Mouse (Mus musculus) cerebellum, adult 9-11 months (tissue): Measurements from ENCODE around the gene Parva.

Experiments used
- DNase-seq: peaks from one replicate; pipeline ENCODE4 v3.0.0; 2022

Gene Parva

DNA sequence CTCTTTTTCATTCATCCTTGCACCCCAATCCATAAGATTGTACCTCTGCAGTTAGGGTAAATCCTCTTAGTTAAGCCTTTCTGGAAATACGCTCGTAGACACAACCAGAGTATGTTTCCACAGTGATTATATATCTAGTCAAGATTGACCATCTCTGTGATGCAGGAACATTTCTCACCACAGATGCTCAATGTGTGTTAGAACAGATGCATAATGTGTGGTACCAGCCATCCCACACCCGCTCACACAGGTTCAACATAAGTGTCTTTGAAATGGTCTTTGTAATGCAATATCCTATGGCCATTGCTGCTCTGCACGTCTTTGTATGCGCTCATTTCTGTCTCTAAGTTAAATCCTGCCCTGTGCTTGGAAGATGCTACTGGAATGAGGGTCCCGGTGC lies 98.2 kb downstream of the Parva start:
- no peak for DNase-seq

DNA sequence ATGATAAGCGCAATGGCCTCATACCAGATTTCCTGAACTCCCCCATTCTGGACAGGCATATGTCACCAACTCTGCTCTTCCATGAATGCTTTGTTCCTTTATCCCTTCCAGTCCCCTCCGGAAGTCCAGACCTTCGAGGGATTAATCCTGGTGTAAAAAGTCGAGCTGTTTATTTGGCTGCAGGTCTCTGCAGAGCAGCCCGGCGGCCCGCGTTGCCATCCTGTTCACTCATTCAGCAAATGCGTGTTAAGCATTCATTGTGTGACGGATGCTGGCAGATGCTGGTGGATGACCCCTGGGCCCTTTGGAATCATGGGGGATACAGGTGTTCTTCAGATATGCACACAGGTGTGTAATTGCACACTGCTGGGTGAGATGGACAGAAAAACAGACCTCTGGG lies 98.9 kb downstream of the Parva start:
- peak; percentile 14 for DNase-seq

DNA sequence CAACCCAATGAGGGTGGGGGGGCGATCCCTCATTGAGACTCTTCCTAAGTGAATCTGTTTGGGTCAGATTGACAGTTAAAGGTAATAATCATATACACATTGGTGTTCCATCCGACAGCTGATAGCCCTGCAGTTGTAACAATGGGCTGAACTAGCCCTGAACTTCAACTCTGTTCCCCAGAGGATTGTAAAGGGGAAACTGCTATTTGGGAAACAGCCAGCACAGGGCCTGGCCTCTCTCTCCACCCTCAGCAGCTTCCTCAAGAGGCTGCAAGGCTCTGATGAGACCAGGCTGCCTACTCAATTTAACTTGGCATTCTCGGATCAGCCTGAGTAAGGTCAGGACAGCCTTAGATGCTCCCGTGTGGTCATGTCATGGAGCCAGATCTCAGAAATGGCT lies 99.9 kb downstream of the Parva start:
- DNase-seq = no peak

DNA sequence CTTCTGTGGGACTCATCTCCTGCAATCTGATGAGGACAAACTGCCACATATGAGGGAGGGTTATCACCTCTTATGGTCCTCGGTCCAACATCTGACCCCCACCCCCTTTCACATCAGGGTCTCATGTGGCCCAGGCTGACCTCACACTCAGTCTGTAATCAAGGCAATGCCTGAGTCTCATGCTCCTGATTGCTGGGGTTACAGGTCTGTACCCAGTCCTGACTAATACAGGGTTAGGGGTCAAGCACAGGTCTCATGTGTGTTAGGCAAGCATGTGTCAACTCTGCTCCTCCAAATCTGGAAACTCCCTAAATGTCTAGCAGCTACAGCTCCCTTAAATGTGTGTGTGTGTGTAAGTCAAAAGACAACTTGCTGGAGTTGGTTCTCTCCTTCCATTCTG lies 100.8 kb downstream of the Parva start:
- no peak for DNase-seq

DNA sequence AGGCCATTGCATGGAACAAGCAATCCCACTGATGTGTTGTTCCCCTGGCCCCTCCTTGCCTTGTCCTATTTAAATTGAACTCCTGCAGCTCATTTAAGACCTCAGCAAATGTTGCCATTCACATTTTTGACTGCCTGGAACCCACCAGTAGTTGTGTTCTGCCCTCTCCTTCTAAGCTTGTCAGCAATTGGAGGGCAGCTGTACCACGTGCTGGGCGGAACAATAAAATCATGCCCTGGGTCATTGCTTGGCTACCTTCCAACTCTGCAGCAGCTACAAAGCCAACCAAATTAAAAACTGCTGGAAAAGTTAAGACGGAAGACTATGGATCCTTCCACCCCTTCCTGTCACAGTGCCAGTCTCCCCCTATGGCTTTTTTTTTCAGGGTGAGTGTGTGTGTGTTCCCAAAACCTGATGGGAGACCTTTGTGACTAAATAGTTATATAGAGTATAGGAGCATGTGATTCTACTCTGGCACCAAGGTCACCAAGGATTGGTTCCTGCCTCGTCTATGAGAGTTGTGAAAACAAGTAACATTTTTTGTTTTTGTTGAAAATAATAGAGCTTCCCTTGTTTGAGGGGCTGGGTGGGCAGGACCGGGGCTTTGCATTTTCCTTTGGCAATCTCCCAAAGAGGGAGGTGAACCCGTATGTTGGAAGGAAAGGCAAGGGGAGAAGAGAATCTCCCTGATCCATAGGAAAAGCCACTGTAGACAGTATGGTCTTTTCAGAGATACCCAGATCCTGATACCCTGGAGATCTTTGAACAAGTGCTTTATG lies 101.5 kb downstream of the Parva start:
- DNase-seq = no peak

DNA sequence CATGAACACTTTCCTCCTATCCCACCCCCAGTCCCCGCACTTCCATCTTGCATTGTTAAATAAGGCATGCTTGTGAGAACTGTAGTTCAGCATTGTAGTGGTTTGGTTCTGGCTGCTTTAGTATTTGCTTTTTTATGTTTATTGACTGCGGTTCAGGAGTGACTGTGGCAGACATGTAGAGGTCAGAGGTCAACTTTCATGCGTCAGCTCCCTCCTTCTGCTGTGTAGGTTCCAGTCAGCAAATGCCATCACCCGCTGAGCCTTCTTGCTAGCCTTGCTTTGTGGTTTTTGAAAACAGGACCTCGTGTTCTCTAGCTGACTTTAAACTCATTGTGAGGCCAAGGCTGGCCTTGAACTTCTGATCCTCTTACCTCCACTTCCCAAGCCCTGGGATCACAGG lies 103.6 kb downstream of the Parva start:
- no peak for DNase-seq

DNA sequence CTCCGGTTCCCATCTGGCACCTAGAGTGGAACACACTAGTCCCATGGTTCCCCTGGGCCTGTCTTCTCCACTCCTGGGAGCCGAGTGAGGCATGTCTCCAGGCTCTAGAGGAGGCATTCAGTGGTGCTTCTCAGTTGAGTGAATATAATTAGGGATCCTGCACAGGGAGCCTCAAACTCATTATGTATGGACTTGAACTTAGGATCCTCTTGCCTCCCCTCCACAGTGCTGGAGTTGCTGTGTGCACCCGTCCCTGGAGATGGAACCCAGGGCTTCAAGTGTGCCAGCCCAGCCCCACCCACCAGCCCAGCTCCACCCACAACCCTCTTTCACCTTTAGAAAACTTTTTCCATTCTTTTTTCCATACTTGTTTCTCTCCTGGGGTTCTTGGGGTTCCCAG lies 106.8 kb downstream of the Parva start:
- no peak for DNase-seq

DNA sequence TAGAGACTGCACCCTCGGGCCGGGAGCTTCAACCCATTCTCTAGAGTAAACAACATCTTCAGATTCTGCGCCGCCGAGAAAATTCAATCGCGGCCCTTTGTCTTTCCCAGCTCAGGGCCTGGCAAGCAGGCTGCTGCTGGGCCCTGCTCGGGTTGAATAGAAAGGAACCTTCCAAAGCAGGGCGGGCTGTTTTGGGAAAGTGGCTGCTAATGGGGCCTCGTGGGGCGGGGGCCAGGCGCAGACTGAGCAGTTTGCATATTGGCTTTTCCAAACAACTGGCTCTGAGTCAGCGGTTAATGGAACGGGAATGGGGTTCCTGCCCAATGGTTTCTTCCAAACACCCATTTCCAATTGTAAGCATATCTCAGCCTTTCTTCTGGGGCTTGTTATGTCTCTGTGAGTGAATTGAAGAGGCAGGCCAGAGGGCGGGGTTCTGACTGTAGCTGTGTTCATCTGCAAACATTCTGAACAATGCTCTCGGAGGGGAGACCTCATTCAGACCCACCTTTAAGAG lies 108.2 kb downstream of the Parva start:
- DNase-seq = peak; percentile 19

DNA sequence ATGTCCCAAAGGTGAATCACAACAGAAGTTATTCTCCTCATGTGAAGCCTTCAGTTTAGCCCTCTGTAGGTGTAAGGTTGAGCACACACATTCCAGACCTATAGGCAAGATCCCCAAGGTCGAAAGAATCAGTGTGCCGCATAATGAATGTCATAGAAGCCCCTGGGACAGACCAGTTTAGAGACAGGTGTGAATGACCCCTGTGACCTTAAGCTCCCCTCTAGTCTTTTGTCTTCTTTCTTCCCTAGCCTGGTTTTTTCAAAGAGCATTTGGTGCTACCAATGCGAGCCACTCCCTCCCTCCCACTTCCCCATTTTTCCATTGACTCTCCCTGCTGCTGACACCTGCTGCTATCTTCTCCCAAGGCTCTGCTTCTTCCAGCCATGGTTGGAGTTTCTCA lies 121.8 kb downstream of the Parva start:
- DNase-seq = no peak

DNA sequence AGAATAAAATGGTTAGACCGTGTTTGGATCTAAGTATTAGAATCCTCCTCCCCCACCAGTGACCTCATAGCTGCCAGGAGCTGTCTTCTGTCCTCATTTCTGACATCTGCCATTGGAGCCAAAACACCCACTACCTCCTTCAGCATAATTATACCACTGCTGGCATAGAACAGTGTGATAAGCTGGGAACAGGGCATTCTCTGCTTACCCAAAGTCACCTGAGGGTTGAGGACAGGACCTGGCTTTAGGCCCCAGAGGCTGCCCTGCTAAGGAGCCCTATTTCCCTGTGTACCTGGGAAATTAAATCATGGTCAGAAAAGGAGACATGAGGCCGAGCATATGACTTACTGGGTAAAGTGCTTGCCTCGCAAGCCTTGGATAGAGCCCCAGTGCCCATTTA lies 134.2 kb downstream of the Parva start:
- peak; percentile 23 for DNase-seq

DNA sequence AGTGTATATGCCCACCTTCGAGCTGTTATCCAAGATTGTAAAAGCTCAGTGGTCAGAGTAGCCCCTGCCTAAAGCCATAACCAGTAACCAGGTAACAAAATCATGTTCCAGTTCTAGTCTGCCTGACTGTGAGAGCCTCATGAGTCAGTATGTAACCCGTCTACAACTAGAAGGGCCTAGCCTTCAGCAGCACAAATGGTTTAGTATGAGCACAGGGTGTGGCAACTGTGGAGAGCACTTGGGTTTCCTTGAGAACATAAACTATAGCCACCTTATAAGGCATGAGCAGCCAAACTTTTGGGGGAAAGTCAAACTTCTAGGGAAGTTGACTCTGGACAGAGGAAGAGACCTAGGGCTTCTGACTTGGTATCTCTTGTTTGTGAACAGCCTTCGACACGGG lies 139.7 kb downstream of the Parva start:
- no peak for DNase-seq

DNA sequence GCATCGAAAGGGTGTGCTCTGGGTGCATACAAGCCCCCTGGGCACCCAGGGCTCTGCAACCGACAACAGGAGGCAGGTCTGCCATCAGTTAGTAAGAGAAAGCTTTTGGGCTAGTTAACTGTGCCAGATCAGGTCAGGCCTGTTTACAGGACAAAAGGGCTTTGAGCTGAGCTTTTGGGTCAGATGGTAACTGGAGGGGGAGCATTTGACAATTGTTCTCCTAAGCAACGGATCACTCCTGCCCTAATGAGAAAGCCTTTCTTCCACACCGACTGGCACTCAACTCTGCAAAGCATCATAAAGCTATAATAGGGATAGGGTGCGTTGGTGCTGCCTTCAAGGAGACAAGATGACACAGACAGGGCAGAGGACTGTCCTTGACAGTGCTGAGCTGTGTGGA lies 141.7 kb downstream of the Parva start:
- DNase-seq = no peak

DNA sequence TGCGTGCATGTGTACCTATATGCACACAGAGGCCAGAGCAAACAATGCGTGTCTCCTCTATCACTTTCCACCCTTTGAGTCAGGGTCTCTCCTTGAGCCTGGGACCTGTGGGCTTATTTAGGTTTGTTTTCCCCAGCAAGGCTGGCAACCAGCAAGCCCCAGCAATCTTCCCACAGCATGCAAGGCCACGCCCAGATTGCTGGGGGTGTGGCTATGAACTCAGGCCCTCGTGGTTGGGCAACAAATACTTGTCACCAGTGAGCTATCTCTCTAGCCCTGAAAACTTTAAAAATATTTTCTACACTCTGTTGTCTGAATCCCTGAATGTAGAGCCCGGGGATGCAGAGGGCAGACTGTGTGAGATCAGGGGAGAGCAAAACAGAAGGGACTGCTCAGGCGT lies 154.3 kb downstream of the Parva start:
- DNase-seq = no peak

DNA sequence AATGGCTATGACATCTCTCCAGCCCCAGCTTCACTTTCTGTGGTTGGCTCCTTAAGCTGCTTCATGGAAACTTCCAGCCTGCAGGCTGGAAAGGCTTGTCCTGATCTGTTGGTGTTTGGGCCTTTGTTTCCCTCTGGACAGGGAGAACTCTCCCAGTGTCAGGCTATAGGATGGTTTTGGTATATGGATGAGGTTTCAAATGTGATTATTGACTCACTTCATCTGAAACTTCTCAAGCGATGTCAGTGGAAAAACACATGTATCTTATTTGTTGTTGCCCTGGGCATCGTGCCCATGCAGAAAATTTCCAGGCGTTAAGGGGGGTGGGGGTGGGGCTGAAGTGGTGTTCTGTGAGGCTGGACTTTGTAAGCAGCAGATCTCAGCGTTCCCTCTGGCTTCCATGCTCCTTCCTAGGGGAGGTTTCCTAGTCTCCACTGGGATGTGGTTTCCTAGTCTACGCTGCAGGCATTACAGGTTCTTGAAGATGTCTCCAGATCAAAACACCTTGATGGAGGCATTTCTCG lies 155.6 kb downstream of the Parva start:
- DNase-seq = no peak

DNA sequence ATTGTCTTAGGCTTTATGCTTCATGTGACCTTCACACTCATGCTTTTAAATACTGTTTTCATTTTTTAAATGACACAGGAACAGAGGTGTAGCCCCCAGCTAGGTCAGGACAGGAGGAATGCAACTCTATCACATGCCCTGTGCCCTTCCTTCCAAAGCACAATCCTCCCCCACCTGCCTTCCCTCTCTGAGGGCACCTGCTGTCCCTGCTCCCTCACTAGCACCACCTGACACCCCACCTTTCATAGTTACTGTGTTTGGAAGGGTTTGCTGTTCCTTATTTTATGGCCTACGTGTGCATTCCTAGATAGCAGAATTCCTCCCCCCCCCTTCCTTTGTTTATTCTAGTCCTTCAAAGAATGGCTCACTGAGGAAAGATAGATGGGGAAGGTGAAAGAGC lies 160.1 kb downstream of the Parva start:
- DNase-seq = no peak

DNA sequence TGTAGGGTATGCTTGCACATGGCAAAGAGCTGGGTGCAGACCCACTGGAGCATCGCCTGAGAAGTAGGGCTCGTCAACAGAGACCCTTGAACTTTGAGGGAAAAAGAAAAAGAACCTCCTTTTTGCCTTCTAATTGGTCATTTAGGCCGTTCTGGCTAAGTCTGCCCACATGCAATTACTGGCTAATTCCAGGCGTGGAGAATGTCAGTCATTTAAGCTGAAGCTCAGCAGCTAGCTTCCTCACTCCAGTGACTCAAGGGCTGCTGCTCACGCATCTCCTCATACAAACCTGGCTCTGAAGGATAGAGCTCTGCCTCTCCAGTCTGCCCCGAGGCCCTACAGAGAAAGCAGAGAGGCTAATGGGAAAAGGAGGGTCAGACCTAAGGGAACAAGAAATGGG lies 162.2 kb downstream of the Parva start:
- no peak for DNase-seq

DNA sequence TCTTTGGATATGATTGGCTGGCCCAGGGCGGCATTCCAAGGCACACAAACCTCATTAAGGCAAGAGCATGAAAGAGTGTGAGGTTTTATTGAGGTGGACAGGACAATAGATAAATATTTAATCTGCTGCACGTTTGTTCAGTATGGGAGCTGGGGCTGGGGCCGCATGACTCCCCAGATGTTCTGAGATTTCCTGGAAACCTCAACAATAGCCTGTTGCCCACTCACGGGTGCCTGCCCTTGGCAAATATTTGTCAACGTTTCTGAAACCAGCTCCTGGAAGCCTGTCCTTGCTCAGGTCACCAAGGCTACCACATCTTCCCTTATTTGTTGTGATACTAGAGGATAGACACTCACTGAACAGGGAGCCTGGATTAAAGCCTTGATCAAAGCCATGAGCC lies 166.3 kb downstream of the Parva start:
- DNase-seq = no peak

DNA sequence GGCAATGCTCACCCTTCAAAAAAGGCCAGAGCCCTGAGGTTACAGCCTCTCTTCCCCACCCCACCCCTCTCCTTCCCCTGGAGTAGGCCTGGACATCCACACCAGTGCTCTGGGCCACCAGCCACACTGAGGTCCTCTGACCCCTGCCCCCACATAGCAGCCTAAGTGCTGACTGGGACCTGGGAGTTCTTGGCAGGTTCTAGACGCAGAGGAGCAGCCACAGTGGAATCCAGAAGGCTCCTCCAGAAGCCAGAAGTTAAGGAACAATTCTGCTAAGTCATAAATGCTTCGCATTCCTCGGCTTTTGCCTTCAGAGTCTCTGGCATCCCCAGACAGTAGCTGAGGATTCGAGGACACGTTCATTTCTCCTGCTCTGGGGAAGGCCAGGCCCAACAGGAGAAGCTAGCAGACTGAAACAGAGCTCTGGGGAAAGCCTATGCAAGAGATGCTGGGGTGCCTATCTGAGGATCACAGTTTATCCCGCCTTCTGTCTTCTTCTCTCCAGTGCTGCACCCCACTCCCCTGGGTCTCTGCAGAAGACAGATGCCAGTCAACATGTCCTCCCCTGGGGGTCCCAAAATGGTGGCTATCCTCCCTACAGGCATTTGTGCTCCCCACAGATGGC lies 168.0 kb downstream of the Parva start:
- no peak for DNase-seq

DNA sequence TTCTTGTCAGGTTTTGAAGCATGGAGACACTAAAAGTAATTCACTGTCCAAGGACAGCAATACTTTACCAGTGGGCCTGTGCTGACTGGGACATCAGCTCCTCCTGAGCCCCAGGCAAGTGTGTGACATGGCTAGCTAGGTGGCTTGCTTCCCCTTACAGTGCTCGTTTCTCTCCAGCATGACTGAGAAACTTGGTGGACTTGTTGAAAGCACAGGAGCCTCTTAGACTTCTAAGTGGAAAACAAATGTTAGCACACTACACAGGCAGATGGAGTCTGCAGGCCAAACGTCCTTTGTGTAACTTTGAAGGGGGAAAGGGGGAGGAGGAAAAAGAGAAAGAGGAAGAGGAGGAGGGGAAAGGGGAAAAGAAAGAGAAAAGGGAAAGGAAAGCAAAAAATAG lies 172.3 kb downstream of the Parva start:
- no peak for DNase-seq

DNA sequence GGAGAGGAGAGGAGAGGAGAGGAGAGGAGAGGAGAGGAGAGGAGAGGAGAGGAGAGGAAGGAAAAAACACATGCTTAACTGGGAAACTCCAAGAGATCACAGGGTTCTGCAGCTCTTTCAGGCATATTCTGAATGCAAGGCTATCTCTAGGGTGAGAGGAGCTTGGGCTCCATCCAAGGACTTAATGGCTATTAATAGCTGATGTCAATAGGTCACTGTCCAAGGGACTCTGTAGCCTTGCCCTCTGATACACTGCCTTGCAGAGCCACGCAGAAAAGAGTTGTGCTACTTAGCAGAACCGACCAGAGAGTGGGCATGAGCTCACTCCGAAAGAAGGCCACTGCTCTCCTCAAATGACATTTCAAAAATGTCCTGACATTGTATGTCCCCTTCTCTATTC lies 172.9 kb downstream of the Parva start:
- DNase-seq = no peak

DNA sequence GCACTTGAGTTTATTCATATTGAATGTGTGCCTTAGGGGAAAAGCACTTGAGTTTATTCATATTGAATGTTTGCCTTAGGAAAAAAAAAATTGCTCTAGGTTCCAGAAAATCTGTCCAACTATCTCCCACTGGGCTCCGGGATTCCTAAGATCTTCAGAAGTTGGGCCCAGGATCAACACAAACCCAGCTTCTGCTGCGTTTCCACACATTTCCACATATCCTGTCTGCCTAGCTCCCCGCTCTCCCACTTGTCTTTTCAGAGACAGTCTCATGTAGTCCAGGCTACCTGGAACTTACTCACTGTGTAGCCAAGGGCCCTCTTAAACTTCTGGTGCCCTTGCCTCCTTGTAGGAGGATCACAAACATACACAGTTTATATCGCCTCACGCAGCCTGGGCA lies 175.7 kb downstream of the Parva start:
- DNase-seq = no peak

DNA sequence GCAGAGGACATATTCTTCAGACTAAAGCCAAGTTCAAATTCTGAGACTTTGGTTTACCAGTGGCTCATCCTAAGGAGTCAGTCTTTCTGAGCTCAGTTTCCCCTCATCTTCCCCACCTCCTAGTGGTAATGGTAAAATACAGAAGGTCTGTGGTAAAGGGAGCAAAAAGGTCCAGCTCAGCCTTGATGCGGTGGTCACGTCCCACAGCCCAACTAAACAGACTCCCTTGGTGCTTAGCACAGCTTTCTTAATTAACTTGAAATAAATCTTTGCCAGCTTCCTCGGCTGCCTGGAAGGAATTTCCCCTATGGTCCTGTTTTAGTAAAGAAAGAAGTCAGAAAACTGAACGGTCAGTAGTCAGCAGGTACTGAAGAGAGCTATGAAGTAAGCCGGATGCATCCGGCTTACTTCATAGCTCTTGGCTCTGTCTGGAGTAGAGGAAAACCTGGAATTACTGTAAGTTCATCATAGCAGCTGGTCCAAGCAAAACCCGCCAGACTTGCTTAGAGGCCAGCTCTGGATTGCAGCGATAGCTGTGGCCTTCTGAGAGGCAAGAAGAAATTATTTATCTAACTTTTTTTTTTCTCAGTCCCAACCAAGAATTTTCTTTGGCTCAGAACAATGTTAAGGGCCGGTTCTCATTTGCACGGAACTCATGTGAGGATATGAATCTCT lies 176.3 kb downstream of the Parva start:
- DNase-seq = no peak

DNA sequence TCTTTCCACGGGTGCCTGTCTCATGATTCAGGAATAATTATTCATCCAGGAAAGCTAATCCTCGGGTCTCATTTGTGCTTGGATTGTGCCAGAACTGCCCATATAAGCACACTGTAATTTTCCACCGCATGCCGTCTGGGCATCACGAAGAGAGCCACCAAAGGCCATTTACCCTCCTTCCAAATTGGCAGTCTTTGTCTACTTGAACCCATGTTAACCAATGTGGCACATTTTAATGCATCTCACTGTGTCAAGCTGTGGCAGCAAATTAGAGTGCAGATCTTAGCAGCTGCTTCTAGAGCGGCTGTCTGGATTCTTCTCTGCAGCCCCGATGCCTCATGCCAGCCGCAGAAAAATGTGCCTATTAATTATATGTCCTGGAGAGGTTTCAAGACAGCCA lies 176.9 kb downstream of the Parva start:
- no peak for DNase-seq
